Mouse (Mus musculus): ENCODE results near the gene Mical2.

DNA sequence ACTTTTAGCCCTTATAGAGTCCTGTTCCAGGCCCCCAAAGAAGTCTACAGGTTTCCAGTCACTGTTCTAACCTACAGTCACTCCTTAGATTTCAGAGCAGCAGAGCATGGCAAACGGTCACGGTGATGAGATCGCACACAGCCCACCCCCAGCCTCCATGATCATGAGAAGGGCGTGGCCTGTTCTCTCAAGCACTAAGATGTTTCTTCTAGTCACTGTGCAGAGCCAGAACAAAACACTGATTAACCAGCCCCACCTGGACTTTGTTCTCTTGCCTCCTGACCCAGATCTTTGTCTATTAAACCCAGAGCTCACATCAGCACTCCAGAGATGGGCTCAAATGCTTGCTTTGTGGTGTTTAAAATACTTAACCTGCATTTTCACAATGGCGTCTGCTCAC, 148.4 kb downstream of the Mical2 start:
- TF ChIP-seq CTCF (IDR thresholded peaks at IDR 0.05; ENCODE audit: borderline replicate concordance, insufficient read depth, low read length), result no peak
- TF ChIP-seq POLR2A (IDR thresholded peaks at IDR 0.05; ENCODE audit: low read depth, low read length), result no peak
